Mouse (Mus musculus) skeletal muscle tissue, adult 2 months (tissue): ENCODE data around the gene Gabra5.

Source experiments
- DNase-seq: peaks from one replicate; pipeline ENCODE4 v3.0.0-alpha.2; 2012; ENCODE audit warnings: low read depth, low spot score

The Gabra5 gene

GRCm38 (mm10) chr7:57509681-57510141 is at the start of gene Gabra5:
TSS of gene Gabra5 (minus strand) at chr7:57510059.
- DNase-seq, result no peak

GRCm38 (mm10) chr7:57538565-57538964 is 28.7 kb upstream of the Gabra5 start:
- DNase-seq, result no peak

DNA sequence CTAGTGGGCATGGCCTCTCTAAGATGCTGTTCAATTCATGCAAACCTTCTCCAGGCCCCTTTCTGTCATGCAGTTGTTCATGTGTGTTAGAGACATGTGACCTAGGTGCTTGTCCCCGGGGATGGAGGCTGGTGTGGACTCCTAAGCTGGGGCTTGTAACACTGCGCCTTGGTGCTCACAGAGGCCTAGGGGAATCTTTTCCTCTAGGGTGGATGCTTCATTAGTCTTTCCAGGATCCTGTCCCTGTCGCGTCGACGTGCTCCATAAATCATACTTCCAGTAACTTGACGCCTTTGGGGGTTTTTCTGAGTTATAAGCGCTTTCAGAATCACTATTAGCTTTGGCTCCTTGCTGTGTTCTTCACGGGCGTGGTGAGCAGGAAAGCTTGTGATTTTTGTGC is 22.8 kb upstream of the Gabra5 start:
- DNase-seq, result no peak

GRCm38 (mm10) chr7:57529954-57530353 is 20.1 kb upstream of the Gabra5 start:
- DNase-seq, result no peak

DNA sequence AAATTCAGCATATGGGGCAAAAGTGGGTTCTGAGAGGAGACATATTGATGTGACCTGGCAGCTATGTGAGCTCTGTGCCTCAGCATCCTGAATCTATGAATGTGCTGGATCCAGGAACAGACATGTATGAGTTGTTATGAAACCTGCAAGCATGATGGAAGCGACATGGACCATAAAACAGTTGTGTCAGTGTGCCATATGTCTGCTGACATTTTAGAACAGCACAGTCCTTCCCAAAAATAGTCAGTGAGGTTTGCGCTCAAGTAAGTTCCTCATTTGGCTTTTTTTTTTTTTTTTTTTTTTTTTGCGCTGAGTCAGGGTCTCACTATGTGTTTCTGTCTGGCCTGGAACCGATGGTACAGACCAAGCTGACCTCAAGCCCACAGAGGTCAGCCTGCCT is 19.6 kb upstream of the Gabra5 start:
- no peak for DNase-seq

- no peak for DNase-seq
Observed at GRCm38 (mm10) chr7:57512955-57513354, 3.1 kb upstream of the Gabra5 start.

DNA sequence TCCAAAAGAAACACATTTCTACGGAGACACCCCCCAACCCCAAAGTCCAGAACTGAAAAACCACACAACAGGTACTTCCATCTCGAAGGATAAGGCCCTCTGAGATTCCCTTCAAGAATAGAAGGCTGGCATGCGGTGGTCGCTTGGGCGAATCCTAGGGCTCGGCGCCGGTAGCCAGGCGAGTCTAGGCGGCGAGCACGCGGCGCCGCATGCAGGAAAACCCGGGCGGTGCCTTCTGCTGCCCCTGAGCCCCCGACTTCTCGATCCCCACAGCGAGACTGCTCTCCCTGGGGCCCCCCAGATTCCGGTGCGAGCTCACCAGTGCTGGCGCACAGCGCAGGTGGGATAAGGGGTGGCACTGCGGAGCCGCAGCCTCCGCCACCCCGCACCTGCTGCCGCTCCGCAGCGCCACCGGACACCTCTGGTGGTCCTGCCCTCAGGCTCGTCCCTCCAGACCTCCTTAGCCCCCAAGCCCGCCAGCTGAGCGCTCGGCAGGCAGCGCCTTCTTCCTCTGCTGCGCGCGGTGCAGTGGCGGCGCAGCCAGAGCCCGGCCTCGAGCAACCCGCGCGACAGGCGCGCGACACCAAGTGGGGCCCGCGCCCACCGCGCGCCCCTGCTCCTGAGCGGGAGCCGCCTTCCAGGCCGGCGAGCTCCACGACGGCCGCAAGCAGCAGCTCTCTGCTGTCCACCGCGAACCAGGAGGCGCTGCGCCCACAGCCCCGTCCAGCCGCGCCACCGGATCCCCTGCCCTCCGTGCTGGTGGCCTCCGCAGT is 813 bp downstream of the Gabra5 start:
- no peak for DNase-seq

- DNase-seq, result no peak
Observed at GRCm38 (mm10) chr7:57502809-57503208, 7.0 kb downstream of the Gabra5 start.

GRCm38 (mm10) chr7:57491795-57492194 is 18.1 kb downstream of the Gabra5 start:
- peak; percentile 4 for DNase-seq

DNA sequence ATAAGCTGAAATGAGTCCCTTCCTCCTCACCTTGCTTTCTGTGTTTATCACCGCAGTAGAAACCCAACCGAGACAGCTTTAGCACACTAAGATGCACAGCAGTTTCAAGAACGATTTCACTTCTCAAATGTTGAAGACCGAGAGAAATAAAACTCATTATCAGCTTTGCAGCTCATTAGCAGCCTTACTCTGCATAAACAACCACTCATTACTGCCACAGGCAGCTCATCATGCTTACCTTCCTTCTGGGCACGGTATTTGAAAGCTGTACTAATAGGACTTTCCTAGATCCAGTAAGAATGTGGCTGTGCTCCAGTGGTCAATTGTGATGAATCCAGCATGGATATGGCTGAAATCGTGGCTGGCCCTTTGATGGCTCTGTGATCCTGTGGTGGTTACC is 23.0 kb downstream of the Gabra5 start:
- DNase-seq, result no peak

DNA sequence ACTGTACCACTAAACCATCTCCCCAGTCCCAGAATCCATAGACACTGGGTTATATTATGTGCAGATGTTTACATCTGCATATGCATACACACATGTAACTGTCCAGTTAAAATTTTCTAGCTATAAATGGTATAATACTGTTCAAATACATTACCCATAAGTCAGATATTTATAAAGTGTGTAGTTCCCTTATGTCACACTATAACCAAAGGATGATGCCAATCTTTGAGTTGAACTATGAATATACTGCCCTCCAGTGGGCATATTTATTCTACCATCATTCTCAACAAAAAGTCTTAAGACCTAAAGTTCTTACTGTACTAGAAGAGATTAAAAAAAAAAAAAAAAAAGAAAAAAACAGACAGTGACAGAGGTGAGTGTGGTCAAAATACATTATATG is 27.0 kb downstream of the Gabra5 start:
- no peak for DNase-seq

- no peak for DNase-seq
Observed at GRCm38 (mm10) chr7:57473811-57474525, 35.9 kb downstream of the Gabra5 start.

DNA sequence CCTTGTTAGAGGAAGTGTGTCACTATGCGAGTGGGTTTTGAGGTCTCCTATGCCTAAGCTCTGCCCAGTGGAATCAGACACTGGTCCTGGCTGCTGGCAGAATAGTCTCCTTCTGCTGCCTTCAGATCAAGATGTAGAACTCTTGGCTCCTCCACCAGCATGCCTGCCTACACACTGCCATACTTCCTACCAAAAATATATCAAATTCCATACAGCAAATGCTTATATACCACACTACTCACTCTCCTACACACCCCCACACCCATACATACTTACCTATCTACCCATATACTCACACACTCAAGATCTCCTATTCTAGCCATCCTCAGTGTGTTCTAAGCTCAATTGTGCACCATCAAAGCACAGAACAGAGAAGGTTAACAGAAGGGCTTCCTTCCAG is 38.5 kb downstream of the Gabra5 start:
- DNase-seq, result no peak

GRCm38 (mm10) chr7:57460354-57460753 is 49.5 kb downstream of the Gabra5 start:
- no peak for DNase-seq

DNA sequence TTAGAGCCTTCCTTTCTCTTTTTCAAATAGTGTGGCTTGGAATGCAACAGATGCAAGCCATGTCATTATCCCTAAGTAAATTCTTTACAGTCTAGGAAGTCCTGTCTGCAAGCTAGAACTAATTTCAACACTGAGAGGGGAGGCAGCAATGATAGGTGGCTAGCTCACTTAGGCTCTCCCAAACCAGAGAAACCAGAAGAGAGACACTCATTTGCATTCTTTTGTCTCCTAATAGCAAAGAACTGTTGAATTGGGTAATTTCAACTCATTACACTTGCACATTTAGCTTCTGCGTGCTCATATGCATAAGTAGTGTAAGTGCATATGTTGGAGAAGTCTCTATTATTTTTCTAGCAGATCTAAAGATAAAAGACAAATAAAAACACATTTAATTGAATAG is 61.6 kb downstream of the Gabra5 start:
- no peak for DNase-seq

- DNase-seq, result no peak
Observed at GRCm38 (mm10) chr7:57422675-57423074, 87.2 kb downstream of the Gabra5 start.

GRCm38 (mm10) chr7:57421044-57421443 is 88.8 kb downstream of the Gabra5 start:
- no peak for DNase-seq

- DNase-seq, result no peak
Observed at GRCm38 (mm10) chr7:57419392-57419791, 90.5 kb downstream of the Gabra5 start, which contains the start of gene Gabrb3. TSS of gene Gabrb3 (plus strand) at chr7:57419692.

GRCm38 (mm10) chr7:57412896-57413295 is 97.0 kb downstream of the Gabra5 start:
- no peak for DNase-seq

GRCm38 (mm10) chr7:57411163-57411562 is 98.7 kb downstream of the Gabra5 start:
- DNase-seq, result no peak

GRCm38 (mm10) chr7:57393551-57393950 is 116.3 kb downstream of the Gabra5 start:
- no peak for DNase-seq

DNA sequence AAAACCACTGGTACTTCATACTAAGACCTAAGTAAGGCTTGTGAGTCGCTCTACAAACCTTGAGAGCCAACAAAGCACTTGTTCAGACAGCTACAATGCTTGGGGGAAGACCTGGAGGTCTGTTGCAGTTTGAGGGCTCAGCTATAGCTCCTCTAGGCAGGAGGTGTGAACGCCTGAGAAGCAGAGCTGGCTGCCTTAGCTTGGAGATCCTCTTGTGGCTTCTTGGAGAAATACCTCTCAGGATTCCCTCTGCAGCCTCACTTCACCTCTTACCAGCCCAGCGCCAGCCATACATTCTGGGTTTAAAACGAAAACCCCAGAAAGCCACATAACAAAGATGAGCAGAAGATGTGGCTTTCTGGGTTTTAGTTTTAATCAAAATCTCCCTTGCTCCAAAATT is 119.8 kb downstream of the Gabra5 start:
- no peak for DNase-seq

DNA sequence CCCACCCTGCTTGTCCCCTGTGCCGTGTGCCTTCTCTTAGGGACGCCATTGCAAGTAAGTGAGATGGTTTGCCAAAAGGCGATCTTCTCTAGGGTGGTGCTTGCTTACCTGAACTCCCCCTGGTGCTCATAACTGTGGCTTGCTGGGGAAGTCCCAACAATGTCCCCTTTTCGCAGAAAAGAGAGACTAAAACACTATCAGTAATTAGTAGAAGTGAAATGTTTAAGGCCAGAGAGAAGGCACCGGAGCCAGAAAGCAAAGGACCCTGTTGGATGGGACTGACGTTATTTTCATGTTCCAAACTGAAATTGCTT is 122.6 kb downstream of the Gabra5 start:
- no peak for DNase-seq
